30 mouse cellular contexts compared by ENCODE assay signal in genomic region chr13:99373684-99374083, GRCm38 (mm10). TPM values are rescaled to one million over a fixed set of nuclear protein-coding genes. Genes with fewer than 3 reads are reported as not detected.
DNase-seq lines count a peak whose midpoint lies in the region; ATAC-seq and TF ChIP-seq lines count a peak whose summit lies in the region.
"Had no signal": no experiment of that assay in that cellular context is flagged by ENCODE, and none has a peak within 500 bp of the region (broad histone marks: within the 10 kb centered on the region; RNA-seq: fewer than 3 reads in every experiment).

No protein-coding gene starts in this region.

- no peak overlapping the region for H3K4me2 ChIP-seq in stomach, embryonic 14.5 days (replicated peaks; ENCODE audit: low read depth, low read length)
- H3K4me2 ChIP-seq in stomach, postnatal 0 days (replicated peaks; ENCODE audit: low read depth): no peak overlapping the region
- no peak overlapping the region for H3K4me2 ChIP-seq in limb, embryonic 13.5 days (replicated peaks)
- H3K4me2 ChIP-seq: heart, embryonic 11.5 days; hindbrain, embryonic 13.5 days; liver, embryonic 11.5 days; midbrain, embryonic 15.5 days; neural tube, embryonic 15.5 days had no signal

- TF ChIP-seq CTCF in stomach, postnatal 0 days (IDR thresholded peaks at IDR 0.05; ENCODE audit: low read depth): no peak
- no peak for TF ChIP-seq CTCF in kidney, adult 2 months (conservative IDR thresholded peaks at IDR 0.05; ENCODE audit: insufficient read depth, insufficient read length, low read depth, low read length)

- no peak for TF ChIP-seq POLR2A in kidney, adult 2 months (IDR thresholded peaks at IDR 0.05; ENCODE audit: low read depth, low read length)

- no peak overlapping the region for H3K4me3 ChIP-seq in stomach, embryonic 14.5 days (ENCODE audit: low read depth, low read length)
- H3K4me3 ChIP-seq in stomach, postnatal 0 days (ENCODE audit: low read depth, low read length): no peak overlapping the region
- H3K4me3 ChIP-seq in limb, embryonic 13.5 days: no peak overlapping the region
- no peak overlapping the region for H3K4me3 ChIP-seq in kidney, adult 2 months (ENCODE audit: insufficient read depth, low read depth, low read length)
- H3K4me3 ChIP-seq: forebrain, embryonic 10.5 days; hindbrain, embryonic 13.5 days; megakaryocyte, embryonic 14.5 days; midbrain, embryonic 15.5 days; neural tube, embryonic 15.5 days had no signal

- TF ChIP-seq EP300 in stomach, postnatal 0 days (optimal IDR thresholded peaks at IDR 0.05): no peak

- H3K36me3 ChIP-seq in stomach, embryonic 14.5 days (ENCODE audit: control insufficient read depth, insufficient read depth, low read length): no peaks in the 10 kb centered on the region
- H3K36me3 ChIP-seq in stomach, postnatal 0 days (ENCODE audit: control insufficient read depth, insufficient read depth, low read length): no peaks in the 10 kb centered on the region
- H3K36me3 ChIP-seq in limb, embryonic 13.5 days: peaks cover 7% of the 10 kb centered on the region
- H3K36me3 ChIP-seq in kidney, adult 2 months (ENCODE audit: control insufficient read depth, insufficient read depth, low read length): no peaks in the 10 kb centered on the region
- H3K36me3 ChIP-seq: hindbrain, embryonic 13.5 days; midbrain, embryonic 15.5 days; neural tube, embryonic 15.5 days had no signal

- 69% methylated on average over 7 of the region's 7 CpGs for WGBS in stomach, embryonic 14.5 days
- 67% methylated on average over 7 of the region's 7 CpGs for WGBS in stomach, postnatal 0 days
- WGBS in limb, embryonic 13.5 days: 63% methylated on average over 7 of the region's 7 CpGs
- WGBS in kidney, adult 2 months: 73% methylated on average over 7 of the region's 7 CpGs

- peak; percentile 55 for DNase-seq in heart, adult 11 months
- DNase-seq in heart, postnatal 4 days: no peak
- DNase-seq in stomach, postnatal 0 days (ENCODE audit: low spot score): no peak
- no peak for DNase-seq in frontal cortex, adult 2 months (ENCODE audit: extremely low spot score in 1 of 2, low spot score in 1 of 2)
- no peak for DNase-seq in kidney, adult 2 months
- DNase-seq: adrenal gland, postnatal 25 days; cerebellum, adult 11-12 months; cerebellum, adult 9-11 months; gastrocnemius, postnatal 25 days; heart, adult 18-20 months; heart, postnatal 36 days; kidney, adult 8-10 months; kidney, postnatal 4 days; lung, postnatal 4 days; retina, postnatal 1 day; right cerebral cortex, postnatal 25 days; spleen, adult 18-20 months; thymus, postnatal 4 days had no signal

- no peak for ATAC-seq in stomach, embryonic 14.5 days (ENCODE audit: insufficient number of reproducible peaks, insufficient read depth, low FRiP score, low read depth)
- ATAC-seq in stomach, postnatal 0 days (ENCODE audit: low FRiP score, low TSS enrichment): no peak
- peak; percentile 44; the same call in 1 of the 2 replicates for ATAC-seq in limb, embryonic 13.5 days (ENCODE audit: low FRiP score, low read depth)
- ATAC-seq: forebrain, embryonic 16.5 days; midbrain, embryonic 15.5 days; Patski had no signal

- H3K4me1 ChIP-seq in stomach, embryonic 14.5 days (ENCODE audit: control insufficient read depth, insufficient read depth, low read length): 0 out of 2 replicates have a peak, but pooled peaks cover 2% of the 10 kb centered on the region
- H3K4me1 ChIP-seq in stomach, postnatal 0 days (replicated peaks; ENCODE audit: control insufficient read depth, insufficient read depth): no peaks in the 10 kb centered on the region
- peaks cover 18% of the 10 kb centered on the region for H3K4me1 ChIP-seq in limb, embryonic 13.5 days
- no peaks in the 10 kb centered on the region for H3K4me1 ChIP-seq in kidney, adult 2 months (ENCODE audit: control insufficient read depth, insufficient read depth, low read length)

- H3K27me3 ChIP-seq in stomach, embryonic 14.5 days (ENCODE audit: control insufficient read depth, insufficient read depth, low read length): no peaks in the 10 kb centered on the region
- no peaks in the 10 kb centered on the region for H3K27me3 ChIP-seq in stomach, postnatal 0 days (ENCODE audit: control insufficient read depth, insufficient read depth, low read length)
- H3K27me3 ChIP-seq in limb, embryonic 13.5 days: no peaks in the 10 kb centered on the region
- no peaks in the 10 kb centered on the region for H3K27me3 ChIP-seq in kidney, adult 2 months (replicated peaks; ENCODE audit: control insufficient read depth, insufficient read depth, low read length)
- H3K27me3 ChIP-seq: hindbrain, embryonic 13.5 days; megakaryocyte, embryonic 14.5 days; midbrain, embryonic 15.5 days; neural tube, embryonic 15.5 days; Patski had no signal

- no peaks in the 10 kb centered on the region for H3K9me3 ChIP-seq in stomach, embryonic 14.5 days (ENCODE audit: control insufficient read depth, low read depth, low read length)
- no peaks in the 10 kb centered on the region for H3K9me3 ChIP-seq in stomach, postnatal 0 days (ENCODE audit: control insufficient read depth, low read length)
- no peaks in the 10 kb centered on the region for H3K9me3 ChIP-seq in limb, embryonic 13.5 days
- H3K9me3 ChIP-seq: forebrain, embryonic 10.5 days; hindbrain, embryonic 13.5 days; megakaryocyte, embryonic 14.5 days; midbrain, embryonic 15.5 days; neural tube, embryonic 15.5 days had no signal

- H3K9ac ChIP-seq in stomach, embryonic 14.5 days (replicated peaks; ENCODE audit: low read depth, low read length): no peak overlapping the region
- H3K9ac ChIP-seq in stomach, postnatal 0 days (ENCODE audit: low read length): no peak overlapping the region
- 0 out of 2 replicates have a peak overlapping the region, but pooled peaks have one; percentile 4 for H3K9ac ChIP-seq in limb, embryonic 13.5 days
- H3K9ac ChIP-seq: hindbrain, embryonic 13.5 days; midbrain, embryonic 15.5 days; neural tube, embryonic 15.5 days had no signal

- H3K27ac ChIP-seq in stomach, embryonic 14.5 days (ENCODE audit: low read length): peak overlapping the region; percentile 11; the same call in 1 of the 2 replicates
- no peak overlapping the region for H3K27ac ChIP-seq in stomach, postnatal 0 days (replicated peaks)
- H3K27ac ChIP-seq in limb, embryonic 13.5 days: no peak overlapping the region; the same call in 1 of the 2 replicates
- no peak overlapping the region for H3K27ac ChIP-seq in kidney, adult 2 months (ENCODE audit: insufficient read depth, low read depth, low read length)
- H3K27ac ChIP-seq: forebrain, embryonic 10.5 days; hindbrain, embryonic 13.5 days; kidney, postnatal 0 days; midbrain, embryonic 15.5 days; neural tube, embryonic 15.5 days had no signal

RNA-seq across cellular contexts. Expression of gene Mrps27, which starts 29.1 kb away (rescaled TPM):
- 10 to 100 TPM; 50.9 to 52.2 TPM for total RNA-seq in heart, postnatal 4 days (2021)
- 56.1 and 56.2 TPM in 2 replicates for polyA plus RNA-seq in stomach, embryonic 14.5 days (2014; fragmentation: Nextera tagmentation; extraction: Ambion mirVana)
- 29.9 and 30.8 TPM in 2 replicates for polyA plus RNA-seq in stomach, postnatal 0 days (2015; fragmentation: Nextera tagmentation; extraction: Ambion mirVana)
- polyA plus RNA-seq in limb, embryonic 13.5 days (2015; fragmentation: Nextera tagmentation; extraction: Ambion mirVana): 60.2 and 60.9 TPM in 2 replicates
- polyA plus RNA-seq in frontal cortex, adult 2 months (2012; rRNA removed): 29.7 and 33.5 TPM in 2 replicates
- 24.2 and 26.7 TPM in 2 replicates for polyA plus RNA-seq in kidney, adult 2 months (2012; rRNA removed)

RNA-seq across cellular contexts. Expression of gene Ptcd2, which starts 29.2 kb away (rescaled TPM):
- 10 to 100 TPM; 37.9 to 40.6 TPM for total RNA-seq in heart, postnatal 4 days (2021)
- polyA plus RNA-seq in stomach, embryonic 14.5 days (2014; fragmentation: Nextera tagmentation; extraction: Ambion mirVana): 44.7 and 51.1 TPM in 2 replicates
- polyA plus RNA-seq in stomach, postnatal 0 days (2015; fragmentation: Nextera tagmentation; extraction: Ambion mirVana): 30.1 and 31.0 TPM in 2 replicates
- 44.2 and 45.8 TPM in 2 replicates for polyA plus RNA-seq in limb, embryonic 13.5 days (2015; fragmentation: Nextera tagmentation; extraction: Ambion mirVana)
- 33.3 and 35.3 TPM in 2 replicates for polyA plus RNA-seq in frontal cortex, adult 2 months (2012; rRNA removed)
- polyA plus RNA-seq in kidney, adult 2 months (2012; rRNA removed): 27.3 and 29.4 TPM in 2 replicates
